Mouse (Mus musculus): ENCODE results near the gene Col16a1. TPM values are rescaled to one million over a fixed set of nuclear protein-coding genes. Genes with fewer than 3 reads are reported as not detected.

Col16a1 gene
- total and polyA plus RNA-seq, 3 experiments: 0.25 to 0.50 TPM; not detected in 1

- H3K4me3 ChIP-seq (ENCODE audit: control insufficient read depth in 1 of 2, insufficient read depth in 1 of 2, low read depth in 2 of 2, low read length in 2 of 2): no peak overlapping the region
- no peak overlapping the region for H3K27ac ChIP-seq (ENCODE audit: control insufficient read depth, low read depth, low read length)
- H3K36me3 ChIP-seq (ENCODE audit: control insufficient read depth in 1 of 2, insufficient read depth in 2 of 2, low read length in 2 of 2): no peaks in the 10 kb centered on the region
- no peak for TF ChIP-seq MAZ (IDR thresholded peaks at IDR 0.05; ENCODE audit: low read depth, low read length)
- no peak for TF ChIP-seq TBP (IDR thresholded peaks at IDR 0.05; ENCODE audit: low read depth, low read length)
- no peak for TF ChIP-seq ETS1 (IDR thresholded peaks at IDR 0.05; ENCODE audit: low read depth, low read length)
- no peak for TF ChIP-seq POLR2AphosphoS5 (IDR thresholded peaks at IDR 0.05; ENCODE audit: borderline replicate concordance, low read depth, low read length)
- H3K27me3 ChIP-seq (ENCODE audit: control insufficient read depth in 1 of 2, insufficient read depth in 2 of 2, low read length in 2 of 2): peaks cover 0 to 2% of the 10 kb centered on the region in 2 experiments; a peak in 2 of 4 replicates
- no peak overlapping the region for H3K9ac ChIP-seq (ENCODE audit: control insufficient read depth, low read depth, low read length, poor library complexity, severe bottlenecking)
- no peaks in the 10 kb centered on the region for H3K79me2 ChIP-seq (ENCODE audit: control insufficient read depth, insufficient read depth, low read length, poor library complexity)
- no peaks in the 10 kb centered on the region for H3K9me3 ChIP-seq (replicated peaks; ENCODE audit: insufficient read depth, low read length)
- 0 out of 4 replicates have a peak, but pooled peaks cover 0 to 4% of the 10 kb centered on the region in 2 experiments for H3K4me1 ChIP-seq (ENCODE audit: control insufficient read depth in 1 of 2, insufficient read depth in 2 of 2, low read length in 2 of 2)
- DNase-seq (ENCODE audit: low read depth, low spot score): no peak
These were observed 35.4 kb upstream of the Col16a1 start for GRCm38 (mm10) chr4:130012234-130012633.

GRCm38 (mm10) chr4:130013111-130013510, 34.5 kb upstream of the Col16a1 start:
- Histone ChIP-seq H3K9me3 (replicated peaks; ENCODE audit: insufficient read depth, low read length) (no peaks in the 10 kb centered on the region), H3K4me3 (ENCODE audit: control insufficient read depth in 1 of 2, insufficient read depth in 1 of 2, low read depth in 2 of 2, low read length in 2 of 2) (no peak overlapping the region), H3K9ac (ENCODE audit: control insufficient read depth, low read depth, low read length, poor library complexity, severe bottlenecking) (no peak overlapping the region), H3K79me2 (ENCODE audit: control insufficient read depth, insufficient read depth, low read length, poor library complexity) (no peaks in the 10 kb centered on the region), H3K27ac (ENCODE audit: control insufficient read depth, low read depth, low read length) (no peak overlapping the region), H3K27me3 (ENCODE audit: control insufficient read depth in 1 of 2, insufficient read depth in 2 of 2, low read length in 2 of 2) (peaks cover 0 to 2% of the 10 kb centered on the region in 2 experiments; a peak in 2 of 4 replicates), H3K36me3 (ENCODE audit: control insufficient read depth in 1 of 2, insufficient read depth in 2 of 2, low read length in 2 of 2) (no peaks in the 10 kb centered on the region), H3K4me1 (ENCODE audit: control insufficient read depth in 1 of 2, insufficient read depth in 2 of 2, low read length in 2 of 2) (0 out of 4 replicates have a peak, but pooled peaks cover 0 to 4% of the 10 kb centered on the region in 2 experiments)
- no peak for TF ChIP-seq MYC (IDR thresholded peaks at IDR 0.05; ENCODE audit: low read depth, low read length)
- no peak for TF ChIP-seq MAFK (IDR thresholded peaks at IDR 0.05; ENCODE audit: borderline replicate concordance, low read depth, low read length)
- no peak for DNase-seq (ENCODE audit: low read depth, low spot score)

- DNase-seq (ENCODE audit: low read depth, low spot score): no peak
- TF ChIP-seq E2F4 (IDR thresholded peaks at IDR 0.05; ENCODE audit: borderline replicate concordance, low read depth, low read length) (no peak), MXI1 (IDR thresholded peaks at IDR 0.05; ENCODE audit: low read depth, low read length) (no peak), MYB (IDR thresholded peaks at IDR 0.05; ENCODE audit: low read depth, low read length) (no peak), ETS1 (IDR thresholded peaks at IDR 0.05; ENCODE audit: low read depth, low read length) (no peak), EP300 (IDR thresholded peaks at IDR 0.05; ENCODE audit: low read depth in 1 of 2, low read length in 2 of 2) (no peak), POLR2AphosphoS2 (IDR thresholded peaks at IDR 0.05; ENCODE audit: low read length) (no peak), SIN3A (IDR thresholded peaks at IDR 0.05; ENCODE audit: low read length) (no peak)
- Histone ChIP-seq H3K27ac (ENCODE audit: control insufficient read depth, low read depth, low read length) (no peak overlapping the region), H3K79me2 (ENCODE audit: control insufficient read depth, insufficient read depth, low read length, poor library complexity) (no peaks in the 10 kb centered on the region), H3K9ac (ENCODE audit: control insufficient read depth, low read depth, low read length, poor library complexity, severe bottlenecking) (no peak overlapping the region), H3K4me3 (ENCODE audit: control insufficient read depth in 1 of 2, insufficient read depth in 1 of 2, low read depth in 2 of 2, low read length in 2 of 2) (no peak overlapping the region), H3K4me1 (ENCODE audit: control insufficient read depth in 1 of 2, insufficient read depth in 2 of 2, low read length in 2 of 2) (0 out of 4 replicates have a peak, but pooled peaks cover 0 to 4% of the 10 kb centered on the region in 2 experiments), H3K9me3 (replicated peaks; ENCODE audit: insufficient read depth, low read length) (no peaks in the 10 kb centered on the region), H3K36me3 (ENCODE audit: control insufficient read depth in 1 of 2, insufficient read depth in 2 of 2, low read length in 2 of 2) (no peaks in the 10 kb centered on the region), H3K27me3 (ENCODE audit: control insufficient read depth in 1 of 2, insufficient read depth in 2 of 2, low read length in 2 of 2) (peaks cover 0 to 3% of the 10 kb centered on the region in 2 experiments; a peak in 2 of 4 replicates)
These were observed 31.6 kb upstream of the Col16a1 start for GRCm38 (mm10) chr4:130016010-130016409.
